Mouse (Mus musculus): ENCODE results near the gene Myct1.

DNA sequence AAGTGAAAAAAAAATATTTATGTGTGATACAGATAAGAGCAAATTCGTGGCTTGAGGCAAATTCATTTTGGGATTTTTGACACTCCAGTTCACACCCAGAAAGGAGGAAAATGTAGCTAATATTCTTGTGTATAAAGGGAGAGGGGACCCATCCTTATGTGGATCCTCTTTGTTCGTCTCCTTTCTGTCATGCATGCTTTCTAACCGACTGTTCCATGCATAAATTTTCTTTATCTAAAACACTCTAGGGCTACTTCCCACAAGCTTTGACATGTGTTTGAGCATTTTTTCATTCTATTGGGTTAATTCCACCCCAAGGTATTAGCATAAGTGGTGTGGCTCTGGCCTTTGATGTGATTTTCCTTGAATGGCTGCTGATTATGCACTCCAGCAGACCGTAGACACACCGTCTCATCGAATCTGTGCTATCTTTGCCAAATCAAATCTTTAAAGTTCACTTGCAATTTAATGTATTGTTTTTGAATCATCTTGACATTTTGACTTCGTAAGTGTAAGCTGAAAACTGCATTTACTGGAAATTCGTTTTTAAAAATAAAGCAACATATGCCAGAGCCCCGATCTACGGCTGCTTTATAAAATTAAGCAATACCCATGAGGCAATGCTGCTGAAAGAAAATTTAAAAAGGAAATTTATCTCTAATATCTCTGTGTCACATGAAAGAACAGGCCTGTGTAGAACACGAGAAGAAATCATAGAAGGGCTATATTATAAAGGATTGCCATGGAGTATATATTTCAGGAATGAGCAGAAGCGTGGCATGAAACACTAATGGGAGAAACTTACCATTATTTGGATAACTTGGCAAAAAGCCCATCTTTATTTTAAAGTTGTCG is 21.8 kb downstream of the Myct1 start:
- TF ChIP-seq FLI1 (IDR thresholded peaks at IDR 0.05; ENCODE audit: low read length) (no peak), GATA1 (IDR thresholded peaks at IDR 0.05; ENCODE audit: borderline replicate concordance, low read length) (no peak)
